Mouse (Mus musculus) natural killer cell, adult 2 months (primary cell): Measurements from ENCODE around the gene Ndfip2.

Source experiments
- DNase-seq, 2 experiments: peaks; one replicate each; pipeline ENCODE4 v3.0.0; 2022; ENCODE audit warnings: low spot score in 2 of 2

The Ndfip2 gene

DNA sequence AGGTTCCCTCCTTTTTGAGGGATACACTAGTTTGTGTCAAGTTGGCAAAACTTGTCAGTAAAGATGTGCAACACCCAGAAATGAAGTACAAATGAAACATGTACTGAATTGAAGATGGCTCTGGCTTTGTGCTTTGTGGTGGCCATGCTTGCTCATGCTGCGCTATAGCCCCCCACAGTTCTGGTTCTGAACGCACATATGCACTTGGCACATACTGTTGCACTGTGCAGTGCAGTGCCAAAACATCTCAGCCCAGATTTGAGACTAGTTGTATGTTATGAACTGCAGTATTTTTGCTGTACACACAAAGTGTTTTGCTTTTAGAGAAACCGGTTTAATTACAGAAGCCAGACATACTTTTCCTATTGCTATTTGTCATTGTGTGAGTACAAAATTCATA is 25.7 kb downstream of the Ndfip2 start:
- no peak for DNase-seq

GRCm38 (mm10) chr14:105287557-105287956 is 29.2 kb downstream of the Ndfip2 start:
- DNase-seq, result no peak

DNA sequence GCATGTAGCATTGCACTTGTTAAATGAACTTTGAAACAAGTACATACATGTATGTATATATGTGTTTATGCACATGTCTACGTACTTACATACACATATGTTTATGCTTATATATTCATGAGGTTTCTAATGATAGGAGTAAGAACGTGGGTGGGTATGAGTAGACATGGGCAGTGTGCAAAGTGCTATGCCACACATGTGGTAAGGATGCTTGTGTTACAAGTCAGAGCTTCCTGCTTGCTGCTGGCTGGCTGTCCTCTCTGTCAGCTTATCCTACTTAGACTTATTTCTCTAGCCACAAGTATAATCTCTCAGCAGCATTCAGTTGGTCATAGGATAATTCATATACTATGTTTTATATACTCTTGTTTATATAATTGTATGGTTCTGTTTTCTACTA is 29.6 kb downstream of the Ndfip2 start:
- no peak for DNase-seq

DNA sequence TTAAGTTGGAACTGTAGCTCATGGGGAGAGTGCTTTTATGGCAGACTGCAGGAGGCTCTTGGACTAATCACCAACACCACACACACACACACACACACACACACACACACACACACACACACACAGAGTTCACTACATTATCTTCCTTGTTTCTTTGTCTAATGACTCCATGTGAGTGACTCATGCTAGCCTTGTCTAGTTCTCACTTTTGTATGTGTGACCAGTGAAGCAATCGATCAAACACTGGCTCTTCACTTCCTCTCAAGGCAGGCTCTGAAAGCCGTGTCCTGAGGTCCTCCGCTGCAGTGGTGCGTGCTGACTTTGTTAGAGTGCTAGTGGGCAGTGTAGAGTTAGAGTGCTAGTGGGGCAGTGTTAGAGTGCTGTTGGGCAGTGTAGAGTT is 30.2 kb downstream of the Ndfip2 start:
- peak; percentile 38 to 54 for DNase-seq

DNA sequence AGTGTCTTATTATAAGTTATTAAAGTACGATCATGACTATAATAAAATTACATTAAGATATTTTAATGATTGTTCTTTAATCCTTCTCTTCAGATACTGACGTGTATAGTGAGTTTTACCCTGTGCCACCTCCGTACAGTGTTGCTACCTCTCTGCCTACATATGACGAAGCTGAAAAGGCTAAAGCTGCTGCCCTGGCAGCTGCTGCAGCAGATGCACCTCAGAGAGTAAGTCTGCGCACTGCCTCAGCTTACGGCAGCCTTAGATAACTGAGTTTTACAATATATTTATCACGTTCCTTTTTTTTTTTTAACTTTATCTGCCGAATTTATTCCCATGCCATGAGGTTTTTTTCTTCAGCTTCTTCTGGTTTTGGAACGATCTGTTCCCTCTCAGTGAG is 33.8 kb downstream of the Ndfip2 start:
- no peak for DNase-seq

- DNase-seq, result no peak
Observed at GRCm38 (mm10) chr14:105293777-105294176, 35.4 kb downstream of the Ndfip2 start.

DNA sequence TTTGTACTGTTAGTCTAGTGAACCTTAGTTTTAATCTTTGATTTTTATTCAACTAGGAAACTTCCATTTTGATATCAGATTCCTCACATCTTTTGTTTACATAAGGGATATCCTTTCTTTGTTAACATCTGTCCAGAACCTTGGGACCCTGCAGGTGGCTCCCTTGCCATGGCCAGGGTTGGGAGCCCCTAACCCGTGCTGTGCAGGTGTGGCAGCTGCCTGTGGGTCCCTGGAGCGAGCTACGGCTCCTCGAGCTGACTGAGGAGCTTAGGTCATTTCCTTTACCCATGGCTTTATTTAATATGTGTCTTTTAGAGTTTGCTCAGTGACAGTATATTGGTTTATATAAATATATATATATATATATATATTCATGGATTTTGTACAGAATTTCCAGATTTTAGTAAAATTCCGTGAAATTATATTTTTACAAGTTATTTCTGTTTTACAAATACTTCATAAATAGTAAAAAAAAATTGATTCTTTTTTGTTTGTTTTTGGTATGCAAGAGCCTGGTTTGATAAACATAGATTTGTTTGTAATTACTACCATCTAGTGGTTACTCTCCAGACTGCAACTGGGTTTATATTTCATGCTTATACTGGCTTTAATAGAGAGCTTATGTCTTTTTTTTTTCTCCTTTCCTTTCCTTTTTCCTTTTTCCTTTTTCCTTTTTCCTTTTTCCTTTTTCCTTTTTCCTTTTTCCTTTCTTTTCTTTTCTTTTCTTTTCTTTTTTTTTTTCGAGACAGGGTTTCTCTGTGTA is 37.6 kb downstream of the Ndfip2 start:
- DNase-seq, result no peak

- no peak for DNase-seq
Observed at GRCm38 (mm10) chr14:105299744-105300255, 41.4 kb downstream of the Ndfip2 start.

DNA sequence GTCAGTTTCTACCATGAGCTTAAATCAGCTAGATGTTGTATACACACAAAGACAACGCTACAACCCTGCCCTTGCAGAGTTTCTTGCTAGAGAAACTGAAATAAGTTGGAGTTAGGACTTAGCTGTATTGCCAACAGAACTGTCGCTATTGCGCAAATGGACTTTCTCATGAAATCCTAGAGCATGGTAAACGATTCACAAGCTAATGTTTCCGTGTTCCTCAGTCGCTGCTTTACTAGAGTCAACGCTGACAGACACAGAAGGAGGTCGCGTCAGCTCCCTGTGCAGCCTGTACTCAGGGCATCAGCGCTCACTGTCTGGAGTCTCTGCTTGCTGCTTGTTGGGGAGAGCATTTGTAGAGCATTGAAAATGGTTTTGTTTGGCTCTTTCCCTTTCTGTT is 42.2 kb downstream of the Ndfip2 start:
- DNase-seq, result no peak

DNA sequence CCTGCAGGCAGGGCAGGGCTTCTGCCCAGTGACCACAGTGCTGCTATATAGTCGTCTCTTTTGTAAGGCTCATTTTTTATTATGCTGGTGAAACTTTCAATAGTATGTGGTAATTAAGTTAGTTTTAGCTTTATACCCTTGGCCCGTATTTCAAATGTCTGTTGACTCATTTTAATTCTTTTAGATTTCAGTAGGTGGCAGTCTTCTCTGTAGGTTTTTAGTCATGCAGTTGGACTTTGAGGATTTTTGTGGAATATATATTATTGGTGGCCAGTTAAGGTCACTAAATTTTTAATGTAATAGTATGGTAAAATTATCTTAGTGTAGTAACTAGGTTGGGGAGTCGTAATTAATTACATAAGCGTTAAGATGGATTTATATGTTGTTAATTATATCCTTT is 44.3 kb downstream of the Ndfip2 start:
- DNase-seq, result no peak

GRCm38 (mm10) chr14:105307716-105308115 is 49.3 kb downstream of the Ndfip2 start:
- DNase-seq, result no peak

GRCm38 (mm10) chr14:105312366-105312765 is 54.0 kb downstream of the Ndfip2 start:
- no peak for DNase-seq

- no peak for DNase-seq
Observed at GRCm38 (mm10) chr14:105312944-105313343, 54.6 kb downstream of the Ndfip2 start.

DNA sequence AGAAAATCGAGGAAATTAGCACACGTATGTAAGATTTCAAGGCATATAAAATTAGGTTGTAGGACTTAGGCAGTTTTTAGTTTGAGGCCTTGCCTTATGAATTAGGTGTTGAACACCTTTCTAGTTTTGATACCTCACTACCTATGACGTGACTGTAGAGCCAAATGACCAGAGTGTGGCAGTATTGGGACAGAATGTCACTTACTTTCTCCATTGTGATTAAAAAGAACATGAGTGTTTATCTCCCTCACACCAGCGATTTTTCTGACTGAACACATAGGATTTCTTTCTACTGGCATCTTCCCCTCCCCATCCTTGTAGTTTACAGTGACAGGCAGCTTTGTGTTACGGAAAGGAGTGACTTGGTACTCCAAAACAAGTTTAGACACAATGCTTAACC is 55.5 kb downstream of the Ndfip2 start:
- no peak for DNase-seq

GRCm38 (mm10) chr14:105321712-105322111 is 63.3 kb downstream of the Ndfip2 start:
- DNase-seq, result no peak

DNA sequence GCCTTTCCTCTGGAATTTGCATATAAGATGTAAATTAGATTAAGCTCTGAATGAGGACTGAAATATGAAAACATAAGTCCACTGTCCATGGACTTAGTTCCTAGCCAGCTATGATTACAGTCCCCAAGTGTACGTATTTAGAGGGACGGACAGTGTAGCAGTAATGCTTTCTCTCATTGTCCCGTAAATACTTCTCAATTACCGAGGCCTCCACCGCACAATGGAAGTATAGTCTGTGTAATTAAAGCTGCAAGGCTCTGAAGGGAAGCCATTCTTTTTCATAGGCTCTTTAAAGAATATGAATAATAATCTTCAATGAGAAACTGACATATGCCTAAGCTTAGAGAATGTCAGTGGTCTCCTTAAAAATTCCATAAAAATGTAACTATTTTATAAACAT is 64.5 kb downstream of the Ndfip2 start:
- no peak for DNase-seq

- no peak for DNase-seq
Observed at GRCm38 (mm10) chr14:105323448-105323847, 65.1 kb downstream of the Ndfip2 start.

GRCm38 (mm10) chr14:105328397-105329302 is 70.3 kb downstream of the Ndfip2 start:
- DNase-seq, result peak in 1 of 2 experiments; percentile 5

DNA sequence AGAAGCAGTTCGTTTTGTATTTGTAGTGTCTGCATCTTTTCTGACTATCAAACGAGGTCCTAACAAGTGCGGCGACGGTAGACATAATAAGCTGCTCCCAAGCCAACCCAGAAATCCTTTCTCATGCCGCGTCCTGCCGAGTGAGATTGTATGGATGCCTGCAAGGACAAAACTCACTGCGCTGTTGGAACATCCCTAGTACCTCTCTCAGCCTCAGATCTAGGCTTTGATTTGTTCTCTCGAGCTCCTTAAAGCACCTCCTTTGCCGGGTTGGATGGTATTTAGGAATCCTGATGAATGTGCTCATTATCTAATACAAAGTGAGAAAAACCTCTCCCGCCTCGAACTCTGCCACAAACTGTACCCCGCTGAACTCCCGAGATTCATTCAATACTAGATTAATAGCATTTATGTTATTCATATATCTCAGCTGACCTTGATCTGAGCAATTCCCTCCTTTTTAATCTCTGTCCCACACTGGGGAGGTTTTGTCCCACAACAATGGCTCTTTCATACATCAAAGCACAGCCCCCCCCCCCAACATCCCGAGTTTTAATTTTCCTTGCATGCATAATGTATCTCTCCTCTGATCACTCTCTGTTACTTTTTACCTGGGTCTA is 75.2 kb downstream of the Ndfip2 start:
- DNase-seq, result no peak

DNA sequence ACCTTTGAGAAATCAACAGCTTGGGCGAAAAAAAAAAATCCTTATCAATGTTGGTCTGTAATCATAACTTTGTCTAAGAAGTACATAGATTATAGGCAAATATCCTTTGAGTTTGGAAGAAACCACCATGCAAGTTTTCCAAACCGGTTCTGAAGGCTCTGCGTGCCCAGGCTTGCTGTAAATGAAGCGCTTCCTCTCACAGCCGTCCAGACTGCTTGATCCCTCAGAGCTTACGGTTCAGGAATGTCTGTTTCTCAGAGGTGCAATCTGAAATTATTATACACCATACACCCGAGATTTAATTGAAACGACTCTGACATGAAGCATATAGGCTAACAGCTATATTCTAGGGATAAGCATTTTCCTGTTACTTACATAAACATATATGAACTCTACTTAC is 83.4 kb downstream of the Ndfip2 start:
- DNase-seq, result no peak

GRCm38 (mm10) chr14:105354121-105354520 is 95.7 kb downstream of the Ndfip2 start:
- no peak for DNase-seq
